Mouse (Mus musculus) embryonic facial prominence, embryonic 12.5 days (tissue): Measurements from ENCODE around the gene Senp1. TPM values are rescaled to one million over a fixed set of nuclear protein-coding genes. Genes with fewer than 3 reads are reported as not detected.
A peak's percentile ranks its signal among the peaks of the same experiment; 100 is the strongest.

Source experiments
- ATAC-seq: fragments of 200-750 bp; cut with Nextera tagmentation; 2 replicates; pipeline ENCODE4 v1.8.0; 2017; ENCODE audit not compliant: insufficient number of reproducible peaks, insufficient read depth, low FRiP score, low TSS enrichment
- H3K27ac ChIP-seq: fragments of 300-500 bp; sonication (generic); 2 replicates; pipeline ENCODE4 v1.5.1; 2016; ENCODE audit warnings: mild to moderate bottlenecking
- H3K27me3 ChIP-seq: fragments of 300-500 bp; sonication (generic); 2 replicates; pipeline ENCODE4 v1.6.1; 2016; ENCODE audit warnings: mild to moderate bottlenecking, moderate library complexity
- H3K36me3 ChIP-seq: fragments of 300-500 bp; sonication (generic); 2 replicates; pipeline ENCODE4 v1.6.1; 2016; ENCODE audit warnings: mild to moderate bottlenecking
- H3K4me1 ChIP-seq: fragments of 300-500 bp; sonication (generic); 2 replicates; pipeline ENCODE4 v1.6.1; 2016
- H3K4me2 ChIP-seq: fragments of 300-500 bp; sonication (generic); replicated peaks from 2 replicates; pipeline ENCODE4 v1.6.1; 2016; ENCODE audit warnings: mild to moderate bottlenecking, moderate library complexity
- H3K4me3 ChIP-seq: fragments of 300-500 bp; sonication (generic); 2 replicates; pipeline ENCODE4 v1.5.1; 2016; ENCODE audit warnings: mild to moderate bottlenecking
- H3K9ac ChIP-seq: fragments of 300-500 bp; sonication (generic); 2 replicates; pipeline ENCODE4 v1.6.1; 2016; ENCODE audit warnings: mild to moderate bottlenecking, moderate library complexity
- H3K9me3 ChIP-seq: fragments of 300-500 bp; sonication (generic); 2 replicates; pipeline ENCODE4 v1.6.1; 2016; ENCODE audit warnings: mild to moderate bottlenecking, moderate library complexity
- WGBS: fragments of 180-500 bp; shearing (Covaris S2); methylation state at CpG from one replicate; pipeline ENCODE4 v1.1.7; 2016; 5-methylcytosine and 5-hydroxymethylcytosine counted together
- polyA plus RNA-seq: library from polyadenylated mRNA; unstranded; fragments of >200 nt; fragmentation: Nextera tagmentation; extraction: Ambion mirVana; gene quantifications from 2 replicates; pipeline ENCODE4 v1.2.1, GENCODE M21; 2016

Senp1 gene
- polyA plus RNA-seq, 1 experiment from 2014 or later: 45.6 TPM

DNA sequence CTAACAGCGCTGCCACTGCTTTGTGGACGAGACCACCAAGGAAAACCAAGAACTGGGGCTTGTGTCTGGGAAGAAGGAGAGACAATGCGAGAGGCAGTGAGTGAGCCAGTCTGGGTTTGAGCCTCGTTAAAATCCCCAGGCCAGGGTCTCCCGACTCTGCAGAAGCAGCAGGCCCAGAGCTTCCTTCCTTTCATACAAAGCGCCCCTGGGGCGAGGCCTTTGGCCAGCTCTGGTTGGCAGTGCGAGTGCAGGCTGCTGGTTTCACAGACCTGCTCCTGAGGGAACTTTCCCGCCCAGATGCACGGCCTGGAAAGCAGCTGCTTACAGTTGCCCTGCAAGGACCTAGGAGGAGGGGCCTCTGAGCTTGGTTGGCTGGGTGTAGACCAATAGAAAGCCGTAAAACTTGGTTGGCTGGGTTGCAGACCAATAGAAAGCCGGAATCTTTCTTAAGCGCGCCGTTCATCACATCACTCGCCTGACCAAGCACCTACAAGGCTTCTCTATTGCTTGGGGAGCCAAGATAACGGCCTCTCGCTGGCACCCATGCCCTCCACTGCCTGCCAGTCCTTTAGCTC, 100.7 kb downstream of the Senp1 start:
- ATAC-seq: peak; percentile 90
- WGBS: 3% methylated on average over 18 of the region's 18 CpGs
- Histone ChIP-seq H3K27ac (peak overlapping the region; percentile 93), H3K9ac (peak overlapping the region; percentile 47), H3K9me3 (no peaks in the 10 kb centered on the region), H3K4me1 (peaks cover 46% of the 10 kb centered on the region), H3K36me3 (peaks cover 61% of the 10 kb centered on the region), H3K4me3 (peak overlapping the region; percentile 16), H3K27me3 (no peaks in the 10 kb centered on the region), H3K4me2 (peak overlapping the region; percentile 34)

DNA sequence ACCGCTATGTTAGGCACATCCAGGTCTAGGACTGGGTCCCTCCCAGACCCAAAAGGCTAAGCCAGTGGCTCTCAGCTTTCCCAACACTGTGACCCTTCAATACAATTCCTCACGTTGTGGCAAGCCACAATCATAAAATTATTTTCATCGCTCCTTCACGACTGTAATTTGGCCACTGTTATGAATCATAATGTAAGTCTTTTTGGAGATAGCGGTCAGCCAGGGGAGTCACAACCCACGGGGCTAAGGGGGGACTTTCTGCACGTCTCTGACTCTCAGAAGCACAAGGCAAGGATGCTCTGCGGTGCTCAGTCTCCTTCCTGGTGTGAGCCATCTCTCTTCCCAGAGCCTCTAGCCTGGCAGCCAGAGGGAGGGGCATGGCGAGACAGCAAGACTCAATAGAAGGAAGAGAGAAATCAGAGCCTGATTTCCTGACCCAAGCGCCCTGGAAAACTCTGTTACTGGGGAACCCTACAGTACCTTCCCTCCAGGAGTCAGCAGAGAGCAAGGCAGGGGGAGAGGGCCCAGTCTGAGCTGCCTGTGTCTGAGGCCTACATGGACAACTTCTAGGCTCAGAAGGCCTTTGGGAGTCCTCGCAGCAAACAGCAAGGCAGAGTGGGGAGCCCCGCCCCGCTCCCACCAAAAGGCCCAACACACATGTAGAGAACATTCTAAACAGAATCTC, 101.4 kb downstream of the Senp1 start:
- WGBS: 33% methylated on average over 13 of the region's 13 CpGs
- Histone ChIP-seq H3K27me3 (no peaks in the 10 kb centered on the region), H3K9ac (peak overlapping the region; percentile 47), H3K4me1 (peaks cover 46% of the 10 kb centered on the region), H3K36me3 (peaks cover 62% of the 10 kb centered on the region), H3K27ac (peak overlapping the region; percentile 93), H3K9me3 (no peaks in the 10 kb centered on the region), H3K4me3 (no peak overlapping the region), H3K4me2 (peak overlapping the region; percentile 27; the same call in 1 of the 2 replicates)
- ATAC-seq: no peak

GRCm38 (mm10) chr15:97991285-97991895, 102.2 kb downstream of the Senp1 start:
- H3K27ac ChIP-seq: peak overlapping the region; percentile 93
- H3K9ac ChIP-seq: peak overlapping the region; percentile 6; the same call in 1 of the 2 replicates
- H3K4me1 ChIP-seq: peaks cover 46% of the 10 kb centered on the region
- peak overlapping the region; percentile 35; the same call in 1 of the 2 replicates for H3K4me2 ChIP-seq
- WGBS: 13% methylated on average over 12 of the region's 12 CpGs
- H3K36me3 ChIP-seq: peaks cover 62% of the 10 kb centered on the region
- H3K27me3 ChIP-seq: no peaks in the 10 kb centered on the region
- H3K9me3 ChIP-seq: no peaks in the 10 kb centered on the region
- ATAC-seq: no peak
- no peak overlapping the region for H3K4me3 ChIP-seq

DNA sequence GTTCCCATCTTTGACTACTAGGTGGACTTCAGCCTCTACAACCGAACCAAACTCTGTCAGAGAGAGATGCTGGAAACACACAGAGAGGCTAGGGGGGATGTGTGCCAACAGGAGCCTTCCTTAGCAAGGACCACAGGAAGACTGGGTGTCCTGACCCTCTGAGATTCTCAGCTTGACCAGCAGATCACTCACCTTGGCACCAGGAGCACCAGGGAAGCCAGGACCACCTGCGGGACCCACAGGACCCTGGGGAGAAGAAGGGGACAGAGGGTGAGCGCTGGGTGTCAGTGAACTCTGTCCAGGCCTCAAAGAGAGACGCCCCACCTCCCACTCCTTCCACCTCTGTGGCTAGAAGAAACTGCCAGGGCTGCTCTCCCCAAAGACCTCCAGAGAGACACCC, 102.8 kb downstream of the Senp1 start:
- peak overlapping the region; percentile 35 for H3K4me2 ChIP-seq
- H3K9me3 ChIP-seq: no peaks in the 10 kb centered on the region
- no peaks in the 10 kb centered on the region for H3K27me3 ChIP-seq
- no peak for ATAC-seq
- no peak overlapping the region for H3K4me3 ChIP-seq
- peak overlapping the region; percentile 6; the same call in 1 of the 2 replicates for H3K9ac ChIP-seq
- H3K4me1 ChIP-seq: peaks cover 46% of the 10 kb centered on the region
- peaks cover 62% of the 10 kb centered on the region for H3K36me3 ChIP-seq
- 2% methylated on average over 4 of the region's 4 CpGs for WGBS
- peak overlapping the region; percentile 93 for H3K27ac ChIP-seq

- H3K4me1 ChIP-seq: peaks cover 46% of the 10 kb centered on the region
- H3K4me3 ChIP-seq: 0 out of 2 replicates have a peak overlapping the region, but pooled peaks have one; percentile 15
- WGBS: 0% methylated on average over 6 of the region's 6 CpGs
Measured at GRCm38 (mm10) chr15:97990124-97990523, 103.4 kb downstream of the Senp1 start.

DNA sequence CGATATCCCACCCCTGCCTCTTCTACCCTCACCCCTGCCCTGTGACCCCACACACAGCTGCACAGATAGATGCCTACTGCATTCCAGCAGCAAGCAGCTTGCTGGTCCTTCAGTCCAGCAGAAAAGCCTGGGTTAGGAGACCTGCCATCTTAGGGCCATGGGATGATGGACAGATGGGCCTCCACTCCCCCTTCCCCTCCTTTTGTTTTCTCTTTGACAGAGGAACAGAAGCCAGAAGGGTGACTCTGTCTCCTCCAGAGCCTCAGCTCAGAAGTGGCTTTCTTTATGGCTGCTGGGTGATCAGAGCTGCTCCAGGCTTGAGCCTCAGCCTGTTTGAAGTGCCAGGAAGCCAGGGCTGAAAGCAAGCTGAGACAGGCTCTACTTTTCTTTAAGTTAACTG, 104.0 kb downstream of the Senp1 start:
- H3K27me3 ChIP-seq: no peaks in the 10 kb centered on the region
- H3K4me1 ChIP-seq: peaks cover 46% of the 10 kb centered on the region
- H3K4me3 ChIP-seq: no peak overlapping the region
- no peaks in the 10 kb centered on the region for H3K9me3 ChIP-seq
- peaks cover 62% of the 10 kb centered on the region for H3K36me3 ChIP-seq
- H3K9ac ChIP-seq: peak overlapping the region; percentile 6; the same call in 1 of the 2 replicates
- 8% methylated on average over 1 of the region's 1 CpGs for WGBS
- no peak for ATAC-seq
- H3K27ac ChIP-seq: peak overlapping the region; percentile 93
- peak overlapping the region; percentile 35; the same call in 1 of the 2 replicates for H3K4me2 ChIP-seq

More at GRCm38 (mm10) chr15:97990124-97990523, 103.4 kb downstream of the Senp1 start:
- H3K27me3 ChIP-seq: no peaks in the 10 kb centered on the region
- peak; percentile 12 for ATAC-seq
- H3K36me3 ChIP-seq: peaks cover 62% of the 10 kb centered on the region
- H3K4me2 ChIP-seq: peak overlapping the region; percentile 35
- peak overlapping the region; percentile 6; the same call in 1 of the 2 replicates for H3K9ac ChIP-seq
- peak overlapping the region; percentile 93 for H3K27ac ChIP-seq
- H3K9me3 ChIP-seq: no peaks in the 10 kb centered on the region

Other genes starting within 250 kb of the Senp1 start
- 33.5 and 38.8 TPM in 2 replicates for gene Hdac7, start 249.2 kb downstream of the Senp1 start, polyA plus RNA-seq
- gene Vdr, start 183.1 kb downstream of the Senp1 start, polyA plus RNA-seq: 0.60 and 0.97 TPM in 2 replicates
- gene Tmem106c, start 129.5 kb downstream of the Senp1 start, polyA plus RNA-seq: 35.9 and 37.6 TPM in 2 replicates
- 377 and 433 TPM in 2 replicates for gene Col2a1, start 89.0 kb downstream of the Senp1 start, polyA plus RNA-seq
- 49.6 and 50.5 TPM in 2 replicates for gene Pfkm, start 1.2 kb downstream of the Senp1 start, polyA plus RNA-seq
- gene Asb8, start 71.9 kb upstream of the Senp1 start, polyA plus RNA-seq: 46.4 and 47.2 TPM in 2 replicates
- 2.0 and 2.4 TPM in 2 replicates for gene Ccdc184, start 73.4 kb upstream of the Senp1 start, polyA plus RNA-seq
- not detected in 2 replicates for gene Olfr288, start 101.8 kb upstream of the Senp1 start, polyA plus RNA-seq
- not detected in 2 replicates for gene Gm44579, start 127.2 kb upstream of the Senp1 start, polyA plus RNA-seq
- not detected in 2 replicates for gene Olfr287, start 127.3 kb upstream of the Senp1 start, polyA plus RNA-seq
- gene Olfr286, start 140.7 kb upstream of the Senp1 start, polyA plus RNA-seq: not detected in 2 replicates
- not detected in 2 replicates for gene H1fnt, start 163.5 kb upstream of the Senp1 start, polyA plus RNA-seq
- gene Zfp641, start 202.4 kb upstream of the Senp1 start, polyA plus RNA-seq: 1.0 and 1.2 TPM in 2 replicates
- gene Olfr285, start 223.6 kb upstream of the Senp1 start, polyA plus RNA-seq: not detected in 2 replicates
- gene Olfr284, start 247.2 kb upstream of the Senp1 start, polyA plus RNA-seq: not detected in 2 replicates